Mouse (Mus musculus): ENCODE data around the gene Slc30a9.
A peak's percentile ranks its signal among the peaks of the same experiment; 100 is the strongest.

The Slc30a9 gene

GRCm38 (mm10) chr5:67377044-67377621, 70.4 kb downstream of the Slc30a9 start:
- no peak for DNase-seq (ENCODE audit: low read depth, low spot score)
- Histone ChIP-seq H3K36me3 (ENCODE audit: control insufficient read depth, insufficient read depth, low read length, poor library complexity, severe bottlenecking) (no peaks in the 10 kb centered on the region), H3K27me3 (ENCODE audit: control insufficient read depth, insufficient read depth, low read length, poor library complexity, severe bottlenecking) (no peaks in the 10 kb centered on the region)

- no peaks in the 10 kb centered on the region for H3K36me3 ChIP-seq (ENCODE audit: control insufficient read depth, insufficient read depth, low read length, poor library complexity, severe bottlenecking)
- H3K27me3 ChIP-seq (ENCODE audit: control insufficient read depth, insufficient read depth, low read length, poor library complexity, severe bottlenecking), result no peaks in the 10 kb centered on the region
- no peak for DNase-seq (ENCODE audit: low read depth, low spot score)
These were observed 74.9 kb downstream of the Slc30a9 start for GRCm38 (mm10) chr5:67381690-67382089.

GRCm38 (mm10) chr5:67382556-67382955, 75.8 kb downstream of the Slc30a9 start:
- no peaks in the 10 kb centered on the region for H3K36me3 ChIP-seq (ENCODE audit: control insufficient read depth, insufficient read depth, low read length, poor library complexity, severe bottlenecking)
- no peaks in the 10 kb centered on the region for H3K27me3 ChIP-seq (ENCODE audit: control insufficient read depth, insufficient read depth, low read length, poor library complexity, severe bottlenecking)
- no peak for DNase-seq (ENCODE audit: low read depth, low spot score)

GRCm38 (mm10) chr5:67393951-67394350, 87.2 kb downstream of the Slc30a9 start:
- peak; percentile 34 for DNase-seq (ENCODE audit: low read depth, low spot score)
- Histone ChIP-seq H3K36me3 (ENCODE audit: control insufficient read depth, insufficient read depth, low read length, poor library complexity, severe bottlenecking) (no peaks in the 10 kb centered on the region), H3K27me3 (ENCODE audit: control insufficient read depth, insufficient read depth, low read length, poor library complexity, severe bottlenecking) (no peaks in the 10 kb centered on the region)

GRCm38 (mm10) chr5:67395211-67395851, 88.6 kb downstream of the Slc30a9 start:
- H3K36me3 ChIP-seq (ENCODE audit: control insufficient read depth, insufficient read depth, low read length, poor library complexity, severe bottlenecking), result no peaks in the 10 kb centered on the region
- H3K27me3 ChIP-seq (ENCODE audit: control insufficient read depth, insufficient read depth, low read length, poor library complexity, severe bottlenecking), result no peaks in the 10 kb centered on the region
- DNase-seq (ENCODE audit: low read depth, low spot score), result peak; percentile 30

GRCm38 (mm10) chr5:67397186-67397585, 90.4 kb downstream of the Slc30a9 start:
- no peak for DNase-seq (ENCODE audit: low read depth, low spot score)
- Histone ChIP-seq H3K27me3 (ENCODE audit: control insufficient read depth, insufficient read depth, low read length, poor library complexity, severe bottlenecking) (no peaks in the 10 kb centered on the region), H3K36me3 (ENCODE audit: control insufficient read depth, insufficient read depth, low read length, poor library complexity, severe bottlenecking) (no peaks in the 10 kb centered on the region)

GRCm38 (mm10) chr5:67399876-67400607, 93.3 kb downstream of the Slc30a9 start:
- Histone ChIP-seq H3K27me3 (ENCODE audit: control insufficient read depth, insufficient read depth, low read length, poor library complexity, severe bottlenecking) (no peaks in the 10 kb centered on the region), H3K36me3 (ENCODE audit: control insufficient read depth, insufficient read depth, low read length, poor library complexity, severe bottlenecking) (no peaks in the 10 kb centered on the region)
- no peak for DNase-seq (ENCODE audit: low read depth, low spot score)

- no peaks in the 10 kb centered on the region for H3K36me3 ChIP-seq (ENCODE audit: control insufficient read depth, insufficient read depth, low read length, poor library complexity, severe bottlenecking)
- no peaks in the 10 kb centered on the region for H3K27me3 ChIP-seq (ENCODE audit: control insufficient read depth, insufficient read depth, low read length, poor library complexity, severe bottlenecking)
- no peak for DNase-seq (ENCODE audit: low read depth, low spot score)
These were observed 94.1 kb downstream of the Slc30a9 start for GRCm38 (mm10) chr5:67400608-67401480.

- Histone ChIP-seq H3K27me3 (ENCODE audit: control insufficient read depth, insufficient read depth, low read length, poor library complexity, severe bottlenecking) (no peaks in the 10 kb centered on the region), H3K36me3 (ENCODE audit: control insufficient read depth, insufficient read depth, low read length, poor library complexity, severe bottlenecking) (no peaks in the 10 kb centered on the region)
- no peak for DNase-seq (ENCODE audit: low read depth, low spot score)
These were observed 94.9 kb downstream of the Slc30a9 start for GRCm38 (mm10) chr5:67401612-67402011.

GRCm38 (mm10) chr5:67404380-67404779, 97.6 kb downstream of the Slc30a9 start:
- Histone ChIP-seq H3K36me3 (ENCODE audit: control insufficient read depth, insufficient read depth, low read length, poor library complexity, severe bottlenecking) (no peaks in the 10 kb centered on the region), H3K27me3 (ENCODE audit: control insufficient read depth, insufficient read depth, low read length, poor library complexity, severe bottlenecking) (no peaks in the 10 kb centered on the region)
- DNase-seq (ENCODE audit: low read depth, low spot score), result peak; percentile 58

GRCm38 (mm10) chr5:67404919-67405318, 98.2 kb downstream of the Slc30a9 start:
- Histone ChIP-seq H3K36me3 (ENCODE audit: control insufficient read depth, insufficient read depth, low read length, poor library complexity, severe bottlenecking) (no peaks in the 10 kb centered on the region), H3K27me3 (ENCODE audit: control insufficient read depth, insufficient read depth, low read length, poor library complexity, severe bottlenecking) (no peaks in the 10 kb centered on the region)
- DNase-seq (ENCODE audit: low read depth, low spot score), result no peak
